Mouse (Mus musculus) heart, adult 18-20 months (tissue): ENCODE measurements around the gene Rxra. TPM values are rescaled to one million over a fixed set of nuclear protein-coding genes. Genes with fewer than 3 reads are reported as not detected.

Source experiments
- DNase-seq, 2 experiments: peaks; one replicate each; pipeline ENCODE4 v3.0.0; 2021 to 2022; ENCODE audit warnings: mixed read lengths in 1 of 2
- total RNA-seq, 2 experiments: library from RNA; stranded (reverse); gene quantifications; 2 replicates each; pipeline ENCODE4 v1.2.3; 2021

Gene Rxra
- total RNA-seq, 2 experiments from 2014 or later = 51.3 to 52.4 TPM

DNA sequence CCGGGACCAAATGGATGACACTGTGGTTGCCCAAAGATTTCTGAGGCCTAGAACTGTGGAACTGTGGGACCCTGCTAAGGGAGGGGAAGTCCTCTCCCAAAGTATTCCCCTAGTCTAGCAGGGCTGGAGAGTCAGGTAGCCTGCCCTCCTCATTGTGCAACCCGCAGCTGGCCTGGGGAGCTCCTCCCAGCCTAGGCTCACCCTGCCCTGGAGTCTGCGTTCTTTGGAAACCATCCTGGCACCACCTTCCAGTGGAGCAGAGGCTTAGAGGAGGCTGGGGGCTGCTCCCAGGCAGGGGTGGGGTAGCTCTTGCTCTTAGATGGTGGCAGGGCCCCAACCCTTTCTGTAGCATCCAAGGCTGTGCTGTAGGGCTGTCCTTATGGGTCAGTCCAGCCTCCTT lies 26.0 kb downstream of the Rxra start:
- peak in 1 of 2 experiments; percentile 26 for DNase-seq

- DNase-seq = no peak
Measured at GRCm38 (mm10) chr2:27702904-27703666, 26.8 kb downstream of the Rxra start.

DNA sequence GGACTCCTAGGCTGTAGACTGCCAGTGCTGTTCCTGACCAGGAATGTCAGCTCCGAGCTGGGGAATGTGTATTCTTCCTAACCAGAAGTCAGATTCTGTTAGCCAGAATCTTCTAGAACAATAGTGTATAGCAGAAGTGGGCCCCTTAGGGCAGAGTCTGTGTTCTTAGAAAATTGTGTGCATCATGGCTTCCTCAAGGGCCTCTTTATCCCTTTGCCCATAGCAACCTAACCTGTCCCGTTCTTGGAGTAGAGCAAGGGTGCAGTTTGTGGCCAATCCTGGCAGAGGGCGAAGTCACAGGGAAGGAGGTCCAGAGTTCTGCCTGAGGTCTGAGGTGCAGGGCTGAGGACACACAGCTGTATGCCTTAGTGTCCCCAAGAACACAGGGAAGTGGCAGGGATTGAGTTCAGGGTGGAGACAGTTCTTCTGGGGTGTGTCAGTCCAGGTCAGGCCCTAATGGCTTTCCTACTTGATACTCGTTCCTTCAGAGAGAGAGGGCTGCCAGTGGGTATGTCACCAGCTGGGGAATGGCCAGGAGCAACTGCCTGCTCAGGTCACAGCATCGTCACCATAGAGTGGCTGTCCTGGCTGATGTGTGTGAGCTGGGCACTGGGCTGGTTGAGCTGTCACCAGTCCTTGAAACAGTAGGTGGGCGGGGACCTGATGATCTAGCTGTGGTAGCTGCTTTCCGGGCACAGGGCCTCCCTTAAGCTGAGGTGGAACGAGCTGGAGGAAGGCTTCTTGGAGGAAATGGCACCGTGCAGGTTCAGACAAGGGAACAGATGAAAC lies 27.8 kb downstream of the Rxra start:
- DNase-seq = peak; percentile 58 to 60

DNA sequence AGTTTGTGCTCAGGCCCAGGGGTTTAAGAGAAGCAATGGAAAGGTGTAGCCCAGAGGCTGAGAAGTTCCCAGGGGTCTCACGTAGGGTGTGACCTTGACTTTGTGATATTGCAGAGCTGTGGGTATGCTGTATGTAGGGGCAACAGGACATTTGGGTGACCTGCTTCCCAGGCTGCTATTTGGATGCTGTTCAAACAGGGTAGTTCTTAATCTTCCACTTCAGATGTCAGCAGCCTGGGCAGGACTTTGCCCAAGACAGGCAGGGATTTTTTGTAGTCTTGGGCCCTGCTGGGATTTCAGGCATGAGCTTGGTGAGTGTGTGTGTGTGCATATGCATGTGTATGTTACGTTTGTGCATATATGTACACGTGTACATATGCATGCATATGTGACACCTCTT lies 28.4 kb downstream of the Rxra start:
- no peak for DNase-seq

DNA sequence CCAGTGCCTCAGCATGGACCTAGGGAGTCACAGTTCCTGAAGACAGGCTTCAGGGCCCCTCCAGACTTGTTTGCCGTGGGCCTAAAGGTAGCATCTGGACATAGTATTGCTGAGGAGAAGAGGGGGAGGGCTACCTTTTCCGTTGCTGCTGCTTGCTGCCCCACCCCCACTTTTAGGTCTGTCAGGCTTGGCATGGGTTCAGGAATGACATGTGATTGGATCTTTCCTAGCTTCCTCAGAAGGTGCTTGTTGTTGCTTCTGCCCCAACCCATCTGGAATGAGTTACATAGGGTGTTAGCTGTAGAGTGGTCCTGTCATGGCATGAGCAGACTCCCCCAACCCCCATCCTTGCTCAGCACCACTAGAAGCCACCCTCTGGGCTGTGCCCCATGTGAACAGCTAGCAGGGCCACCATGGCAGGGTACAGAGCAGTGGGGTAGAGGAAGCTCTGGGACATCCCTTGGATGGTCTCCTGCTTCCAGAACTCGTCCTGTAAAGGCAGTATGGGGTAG lies 34.7 kb downstream of the Rxra start:
- DNase-seq = peak in 1 of 2 experiments; percentile 32

DNA sequence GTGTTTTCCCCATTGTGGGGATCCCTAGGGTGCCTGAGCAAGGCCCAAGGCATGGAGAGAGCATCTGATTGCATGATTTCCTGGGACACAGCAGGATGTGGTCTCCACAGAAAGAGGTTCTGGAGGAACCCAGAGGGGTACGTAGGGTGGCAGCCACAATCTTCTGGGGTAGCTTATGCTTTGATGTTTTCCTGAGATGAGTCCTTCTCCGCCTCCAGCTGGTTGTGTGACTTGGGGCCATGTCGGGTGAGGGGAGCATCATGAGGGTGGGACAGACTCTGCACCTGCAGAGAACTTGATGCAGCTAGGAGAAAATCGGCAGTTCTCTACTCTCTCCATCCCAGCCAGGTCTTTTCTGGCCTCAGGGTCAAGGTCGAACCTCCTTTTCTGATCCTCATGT lies 36.4 kb downstream of the Rxra start:
- no peak for DNase-seq

DNA sequence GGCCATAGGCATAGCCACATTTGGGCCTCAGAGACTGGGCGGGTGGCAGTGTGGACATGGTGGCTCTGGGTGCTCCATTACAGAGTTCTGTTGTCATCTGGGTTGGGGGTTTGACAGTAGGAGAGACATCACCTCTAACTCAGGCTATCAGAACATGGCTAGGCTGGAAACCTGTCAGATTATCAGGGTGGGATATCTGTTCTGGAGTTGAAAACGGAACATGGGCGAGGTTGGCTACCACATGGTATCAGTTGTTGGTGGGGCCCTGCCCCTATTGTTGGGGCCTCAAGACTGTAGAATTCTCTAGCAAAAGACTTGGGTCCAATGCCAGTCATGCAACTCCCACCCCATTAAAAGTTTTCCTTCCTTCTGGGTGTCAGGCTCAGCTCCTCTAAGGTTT lies 37.1 kb downstream of the Rxra start:
- DNase-seq = no peak

DNA sequence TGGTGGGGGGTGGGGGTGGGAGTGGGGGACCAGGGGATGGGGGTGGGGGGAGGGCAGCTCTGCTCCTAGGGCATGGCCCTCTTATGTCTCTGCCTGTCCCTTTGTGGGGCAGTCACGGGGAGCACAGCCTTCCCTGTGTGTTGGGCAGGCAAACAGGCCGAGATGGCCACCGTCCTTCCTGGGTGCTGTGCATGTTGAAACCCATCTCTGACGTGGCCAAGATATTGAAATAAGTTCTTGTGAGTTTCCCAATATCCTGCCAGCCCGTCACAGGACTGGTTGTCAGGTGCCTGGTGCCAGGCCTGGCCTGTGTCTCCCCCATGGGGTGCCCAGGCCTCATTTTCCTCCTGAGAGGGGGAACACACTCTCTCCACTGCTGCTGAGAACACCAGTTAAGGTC lies 37.9 kb downstream of the Rxra start:
- DNase-seq = peak in 1 of 2 experiments; percentile 59

DNA sequence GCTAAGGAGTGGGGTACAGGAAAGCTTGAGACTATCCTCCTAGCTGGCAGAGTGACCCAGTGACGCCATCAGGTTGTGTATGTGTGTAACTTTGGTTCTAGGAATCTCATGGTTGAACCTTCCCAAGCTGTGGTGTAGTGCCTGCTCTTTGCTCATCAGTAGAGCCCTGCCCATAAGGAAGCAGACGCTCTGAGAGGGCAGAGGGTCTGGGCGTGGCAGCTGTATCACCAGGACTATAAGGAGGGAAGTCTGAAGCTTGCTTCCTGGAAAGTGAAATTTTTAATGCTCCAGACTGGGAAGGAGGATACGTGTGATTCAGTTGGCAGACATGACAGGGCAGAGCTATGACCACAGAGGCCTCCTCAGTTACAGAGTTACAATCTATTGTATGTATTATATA lies 39.0 kb downstream of the Rxra start:
- no peak for DNase-seq

- peak in 1 of 2 experiments; percentile 59 for DNase-seq
Measured at GRCm38 (mm10) chr2:27716339-27716738, 40.1 kb downstream of the Rxra start.

DNA sequence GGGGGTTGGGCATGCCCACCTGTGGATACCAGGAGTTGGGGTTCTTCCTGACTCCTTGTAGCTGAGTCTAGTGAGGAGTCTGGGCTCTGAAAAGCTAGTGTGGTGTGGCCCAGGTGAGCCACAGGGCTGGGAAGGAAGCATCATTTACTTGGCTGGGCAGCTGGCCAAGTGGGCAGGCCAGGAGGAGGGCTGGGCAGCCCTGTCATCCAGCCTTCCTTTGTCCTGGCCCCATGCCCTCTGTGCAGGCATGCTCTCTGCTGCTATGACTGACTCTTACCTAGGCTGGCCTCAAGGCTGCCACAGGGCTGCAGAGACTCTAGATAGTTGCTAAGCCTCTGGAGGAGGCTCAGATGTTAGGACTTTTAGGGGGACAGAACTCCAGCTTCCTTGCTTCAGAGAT lies 42.0 kb downstream of the Rxra start:
- DNase-seq = peak; percentile 74 to 79

- DNase-seq = peak in 1 of 2 experiments; percentile 26
Measured at GRCm38 (mm10) chr2:27719601-27720000, 43.4 kb downstream of the Rxra start.

DNA sequence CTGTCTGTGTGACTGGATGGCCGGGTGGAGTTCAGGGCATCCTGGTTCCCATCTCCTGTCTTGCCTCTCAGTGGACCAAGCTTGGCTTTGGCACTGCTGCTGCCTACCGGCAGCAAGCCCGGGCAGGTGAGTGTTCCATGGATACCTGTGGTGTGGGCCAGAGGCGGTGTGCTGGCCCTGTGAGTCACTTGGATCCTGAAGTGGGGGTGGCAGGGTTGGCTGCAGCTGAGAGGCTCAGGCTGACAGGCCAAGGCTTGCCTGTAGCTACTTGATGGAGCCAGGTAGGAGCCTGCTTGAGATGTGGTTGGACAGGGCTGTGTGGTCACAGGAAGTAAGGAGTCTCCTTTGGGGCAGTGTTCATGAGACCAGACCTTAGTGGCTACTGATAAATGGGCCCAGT lies 45.4 kb downstream of the Rxra start:
- no peak for DNase-seq

- no peak for DNase-seq
Measured at GRCm38 (mm10) chr2:27724729-27725316, 48.6 kb downstream of the Rxra start.

GRCm38 (mm10) chr2:27727994-27728854 lies 52.0 kb downstream of the Rxra start:
- DNase-seq = no peak

- DNase-seq = peak in 1 of 2 experiments; percentile 55
Measured at GRCm38 (mm10) chr2:27729009-27729408, 52.8 kb downstream of the Rxra start.

DNA sequence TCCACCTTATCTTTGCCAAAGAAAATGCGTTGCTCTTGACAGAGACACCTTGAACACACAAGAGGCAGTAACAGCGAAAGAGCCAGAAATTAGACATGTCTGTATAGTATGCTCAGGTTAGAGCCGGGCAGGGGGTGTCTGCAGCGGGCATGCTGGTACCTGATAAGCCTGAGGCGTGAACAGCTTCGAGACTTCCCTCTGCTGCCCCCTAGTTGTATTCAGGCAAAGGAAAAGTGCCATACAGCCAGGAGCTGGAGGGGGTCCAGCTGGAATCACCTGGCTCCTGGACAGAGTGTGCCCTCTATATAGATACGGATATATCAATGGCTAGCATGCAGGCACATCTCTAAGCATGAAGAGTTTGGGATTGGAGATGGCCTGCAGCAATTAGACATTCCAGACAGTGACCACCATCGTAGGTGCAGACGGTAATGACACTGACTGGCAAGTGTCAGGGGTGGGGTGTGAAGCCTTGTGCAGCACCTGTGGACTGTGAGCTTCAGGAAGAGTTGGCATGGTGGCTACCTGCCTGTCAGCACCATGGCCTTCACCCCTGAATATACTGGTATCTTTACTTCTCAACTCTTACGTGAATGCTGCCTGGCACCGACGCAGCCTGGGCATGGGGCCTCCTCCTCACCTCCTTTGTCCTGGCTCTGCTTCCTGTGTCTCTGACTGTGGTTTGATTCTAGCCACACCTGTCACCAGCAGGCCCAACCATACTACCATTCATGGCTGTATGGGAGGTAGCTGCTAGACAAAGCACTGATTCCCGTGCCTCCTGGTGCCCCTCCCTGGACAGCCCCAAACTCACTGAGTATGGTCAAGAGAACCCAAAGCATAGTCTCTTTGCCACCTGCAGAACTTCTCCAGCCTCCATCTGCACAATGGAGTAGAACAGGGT lies 54.0 kb downstream of the Rxra start:
- DNase-seq = peak; percentile 61 to 79

GRCm38 (mm10) chr2:27733021-27733420 lies 56.8 kb downstream of the Rxra start:
- no peak for DNase-seq

- peak; percentile 55 to 62 for DNase-seq
Measured at GRCm38 (mm10) chr2:27734328-27734727, 58.1 kb downstream of the Rxra start.

- no peak for DNase-seq
Measured at GRCm38 (mm10) chr2:27734800-27735199, 58.6 kb downstream of the Rxra start.

GRCm38 (mm10) chr2:27736802-27737201 lies 60.6 kb downstream of the Rxra start:
- no peak for DNase-seq
